Mouse (Mus musculus) R1 (cell line): ENCODE data around the gene Il2rb.
A peak's percentile ranks its signal among the peaks of the same experiment; 100 is the strongest.

Experiments
- DNase-seq: peaks from one replicate; pipeline ENCODE4 v3.0.0-alpha.2; 2018; ENCODE audit warnings: low read depth, low spot score

Il2rb gene

GRCm38 (mm10) chr15:78520112-78520715 is 25.1 kb upstream of the Il2rb start:
- DNase-seq, result no peak

GRCm38 (mm10) chr15:78518221-78518620 is 23.1 kb upstream of the Il2rb start:
- no peak for DNase-seq

- DNase-seq, result no peak
Measured at GRCm38 (mm10) chr15:78515759-78516158, 20.7 kb upstream of the Il2rb start.

GRCm38 (mm10) chr15:78514393-78515146 is 19.5 kb upstream of the Il2rb start:
- DNase-seq, result peak; percentile 56

GRCm38 (mm10) chr15:78513019-78513418 is 17.9 kb upstream of the Il2rb start:
- no peak for DNase-seq

- DNase-seq, result no peak
Measured at GRCm38 (mm10) chr15:78511951-78512350, 16.9 kb upstream of the Il2rb start.

- DNase-seq, result no peak
Measured at GRCm38 (mm10) chr15:78510736-78511135, 15.7 kb upstream of the Il2rb start.

- DNase-seq, result no peak
Measured at GRCm38 (mm10) chr15:78510121-78510576, 15.1 kb upstream of the Il2rb start.

- peak; percentile 85 for DNase-seq
Measured at GRCm38 (mm10) chr15:78509297-78509899, 14.3 kb upstream of the Il2rb start.

- no peak for DNase-seq
Measured at GRCm38 (mm10) chr15:78508443-78508842, 13.4 kb upstream of the Il2rb start.

GRCm38 (mm10) chr15:78505541-78505940 is 10.5 kb upstream of the Il2rb start:
- DNase-seq, result no peak

- no peak for DNase-seq
Measured at GRCm38 (mm10) chr15:78504816-78505215, 9.7 kb upstream of the Il2rb start.

GRCm38 (mm10) chr15:78504013-78504412 is 8.9 kb upstream of the Il2rb start:
- no peak for DNase-seq

- no peak for DNase-seq
Measured at GRCm38 (mm10) chr15:78502437-78503132, 7.5 kb upstream of the Il2rb start.

- no peak for DNase-seq
Measured at GRCm38 (mm10) chr15:78493401-78494010, 1.6 kb downstream of the Il2rb start.

- DNase-seq, result no peak
Measured at GRCm38 (mm10) chr15:78491301-78491700, 3.8 kb downstream of the Il2rb start.

GRCm38 (mm10) chr15:78489906-78490305 is 5.2 kb downstream of the Il2rb start:
- no peak for DNase-seq

GRCm38 (mm10) chr15:78489248-78489647 is 5.8 kb downstream of the Il2rb start:
- DNase-seq, result no peak

GRCm38 (mm10) chr15:78487066-78487465 is 8.0 kb downstream of the Il2rb start:
- no peak for DNase-seq

- no peak for DNase-seq
Measured at GRCm38 (mm10) chr15:78486564-78486963, 8.5 kb downstream of the Il2rb start.

- DNase-seq, result no peak
Measured at GRCm38 (mm10) chr15:78483311-78483710, 11.8 kb downstream of the Il2rb start.

GRCm38 (mm10) chr15:78482518-78482917 is 12.6 kb downstream of the Il2rb start:
- no peak for DNase-seq
